Mouse (Mus musculus) CH12.LX (cell line): Measurements from ENCODE around the gene Abca1. TPM values are rescaled to one million over a fixed set of nuclear protein-coding genes. Genes with fewer than 3 reads are reported as not detected.

Source experiments
- DNase-seq: peaks from one replicate; pipeline ENCODE4 v3.0.0-alpha.2; 2013; ENCODE audit errors: extremely low read depth
- H3K27ac ChIP-seq: 2 replicates; pipeline ENCODE4 v1.5.1; 2012; ENCODE audit warnings: low read depth, mild to moderate bottlenecking, control low read depth, moderate library complexity; ENCODE audit not compliant: insufficient read depth
- H3K27me3 ChIP-seq: replicated peaks from 2 replicates; pipeline ENCODE3; 2012; ENCODE audit warnings: inconsistent platforms
- H3K36me3 ChIP-seq, 2 experiments: replicated peaks in 1 of 2; 2 replicates each; pipeline versions ENCODE3 to v1.6.1; 2012; ENCODE audit warnings: inconsistent platforms in 1 of 2, low read length in 1 of 2, mild to moderate bottlenecking in 1 of 2, mixed read lengths in 1 of 2, moderate library complexity in 1 of 2; ENCODE audit not compliant: control insufficient read depth in 1 of 2, insufficient read depth in 1 of 2
- H3K4me1 ChIP-seq, 2 experiments: 2 replicates each; pipeline ENCODE4 v1.6.1; 2012; ENCODE audit warnings: inconsistent platforms in 1 of 2, moderate library complexity in 1 of 2; ENCODE audit not compliant: insufficient read depth in 2 of 2, control insufficient read depth in 1 of 2
- H3K4me2 ChIP-seq: 2 replicates; pipeline ENCODE4 v1.6.1; 2012; ENCODE audit warnings: low read depth, mild to moderate bottlenecking, control low read depth; ENCODE audit not compliant: poor library complexity, insufficient read depth, severe bottlenecking
- H3K4me3 ChIP-seq, 3 experiments: fragments of 150-350 bp in 1 of 3; sonication (generic) in 1 of 3; replicated peaks in 1 of 3; 2 replicates each; pipeline versions ENCODE3 to v1.5.1; 2011 to 2012; ENCODE audit warnings: low read depth in 2 of 3, low read length in 2 of 3, mild to moderate bottlenecking in 2 of 3, moderate library complexity in 2 of 3, control low read depth in 1 of 3, improper control_type of control experiment in 1 of 3, inconsistent platforms in 1 of 3, mixed read lengths in 1 of 3; ENCODE audit not compliant: poor library complexity in 1 of 3
- H3K79me2 ChIP-seq: replicated peaks from 2 replicates; pipeline ENCODE4 v1.6.1; 2012; ENCODE audit warnings: mild to moderate bottlenecking, moderate library complexity; ENCODE audit not compliant: control insufficient read depth, poor library complexity, insufficient read depth, severe bottlenecking; ENCODE audit errors: extremely low read depth
- H3K9ac ChIP-seq: 2 replicates; pipeline ENCODE4 v1.6.1; 2012; ENCODE audit warnings: low read depth, mild to moderate bottlenecking, control low read depth, moderate library complexity; ENCODE audit not compliant: insufficient read depth
- H3K9me3 ChIP-seq: replicated peaks from 2 replicates; pipeline ENCODE3; 2012; ENCODE audit warnings: low read length, inconsistent platforms, mixed read lengths
- CHD1 ChIP-seq: IDR thresholded peaks from 2 replicates; pipeline ENCODE4 v1.6.1; 2012; ENCODE audit warnings: low read depth, low read length, improper control_type of control experiment, inconsistent platforms
- CHD2 ChIP-seq: IDR thresholded peaks from 2 replicates; pipeline ENCODE4 v1.6.1; 2011; ENCODE audit warnings: low read length, improper control_type of control experiment
- CTCF ChIP-seq, 2 experiments: IDR thresholded peaks in 1 of 2; conservative IDR thresholded peaks in 1 of 2; 2 replicates each; pipeline ENCODE4 v1.5.1; 2011 to 2012; ENCODE audit warnings: low read depth in 2 of 2, low read length in 2 of 2, improper control_type of control experiment in 1 of 2, inconsistent platforms in 1 of 2, mild to moderate bottlenecking in 1 of 2, moderate library complexity in 1 of 2
- E2F4 ChIP-seq: IDR thresholded peaks from 2 replicates; pipeline ENCODE4 v1.6.1; 2011; ENCODE audit warnings: low read depth, low read length, improper control_type of control experiment; ENCODE audit not compliant: insufficient replicate concordance
- ELF1 ChIP-seq: IDR thresholded peaks from 2 replicates; pipeline ENCODE4 v1.6.1; 2014; ENCODE audit warnings: low read depth, mild to moderate bottlenecking, inconsistent platforms, low read length, improper control_type of control experiment
- EP300 ChIP-seq: IDR thresholded peaks from 2 replicates; pipeline ENCODE4 v1.6.1; 2011; ENCODE audit warnings: low read length, improper control_type of control experiment
- ETS1 ChIP-seq: conservative IDR thresholded peaks from 2 replicates; pipeline ENCODE4 v1.6.1; 2012; ENCODE audit warnings: low read depth, mild to moderate bottlenecking, inconsistent platforms, low read length, improper control_type of control experiment, moderate library complexity
- HCFC1 ChIP-seq: IDR thresholded peaks from 2 replicates; pipeline ENCODE4 v1.6.1; 2012; ENCODE audit warnings: low read depth, mild to moderate bottlenecking, inconsistent platforms, low read length, improper control_type of control experiment
- JUN ChIP-seq: IDR thresholded peaks from 2 replicates; pipeline ENCODE4 v1.6.1; 2011; ENCODE audit warnings: low read depth, mild to moderate bottlenecking, low read length, improper control_type of control experiment, moderate library complexity; ENCODE audit not compliant: insufficient read depth
- JUND ChIP-seq: conservative IDR thresholded peaks from 2 replicates; pipeline ENCODE4 v1.6.1; 2011; ENCODE audit warnings: low read depth, low read length, improper control_type of control experiment
- KAT2A ChIP-seq: IDR thresholded peaks from 2 replicates; pipeline ENCODE4 v1.6.1; 2012; ENCODE audit warnings: low read length, improper control_type of control experiment, inconsistent platforms; ENCODE audit not compliant: insufficient replicate concordance
- MAFK ChIP-seq: IDR thresholded peaks from 2 replicates; pipeline ENCODE4 v1.6.1; 2011; ENCODE audit warnings: low read length, improper control_type of control experiment; ENCODE audit not compliant: insufficient replicate concordance
- MAX ChIP-seq: IDR thresholded peaks from 2 replicates; pipeline ENCODE4 v1.6.1; 2011; ENCODE audit warnings: low read length, improper control_type of control experiment
- MEF2A ChIP-seq: IDR thresholded peaks from 2 replicates; pipeline ENCODE4 v1.6.1; 2014; ENCODE audit warnings: low read depth, mild to moderate bottlenecking, inconsistent platforms, low read length, improper control_type of control experiment, borderline replicate concordance
- MXI1 ChIP-seq: IDR thresholded peaks from 2 replicates; pipeline ENCODE4 v1.6.1; 2011; ENCODE audit warnings: mild to moderate bottlenecking, low read depth, low read length, improper control_type of control experiment
- NELFE ChIP-seq: IDR thresholded peaks from 2 replicates; pipeline ENCODE4 v1.6.1; 2011; ENCODE audit warnings: low read depth, low read length, improper control_type of control experiment
- NRF1 ChIP-seq: IDR thresholded peaks from 2 replicates; pipeline ENCODE4 v1.6.1; 2014; ENCODE audit warnings: low read depth, mild to moderate bottlenecking, inconsistent platforms, low read length, improper control_type of control experiment, moderate library complexity
- POLR2AphosphoS2 ChIP-seq: IDR thresholded peaks from 2 replicates; pipeline ENCODE4 v1.6.1; 2011; ENCODE audit warnings: low read depth, low read length, improper control_type of control experiment
- RAD21 ChIP-seq: IDR thresholded peaks from 2 replicates; pipeline ENCODE4 v1.6.1; 2011; ENCODE audit warnings: low read depth, mild to moderate bottlenecking, low read length, improper control_type of control experiment, moderate library complexity
- SIN3A ChIP-seq: IDR thresholded peaks from 2 replicates; pipeline ENCODE4 v1.6.1; 2012; ENCODE audit warnings: low read length, improper control_type of control experiment, inconsistent platforms
- TCF12 ChIP-seq: IDR thresholded peaks from 2 replicates; pipeline ENCODE4 v1.6.1; 2014; ENCODE audit warnings: low read depth, mild to moderate bottlenecking, inconsistent platforms, low read length, improper control_type of control experiment
- UBTF ChIP-seq: IDR thresholded peaks from 2 replicates; pipeline ENCODE4 v1.6.1; 2012; ENCODE audit warnings: low read depth, mild to moderate bottlenecking, inconsistent platforms, low read length, improper control_type of control experiment, moderate library complexity
- USF1 ChIP-seq: IDR thresholded peaks from 2 replicates; pipeline ENCODE4 v1.6.1; 2014; ENCODE audit warnings: low read depth, mild to moderate bottlenecking, inconsistent platforms, low read length, improper control_type of control experiment
- ZC3H11A ChIP-seq: IDR thresholded peaks from 2 replicates; pipeline ENCODE4 v1.6.1; 2012; ENCODE audit warnings: low read depth, mild to moderate bottlenecking, inconsistent platforms, low read length, improper control_type of control experiment
- ZMIZ1 ChIP-seq: IDR thresholded peaks from 2 replicates; pipeline ENCODE4 v1.6.1; 2012; ENCODE audit warnings: low read depth, mild to moderate bottlenecking, inconsistent platforms, low read length, improper control_type of control experiment
- dilution Hi-C: fragments of 300-500 bp; cut with MboI; formaldehyde crosslinking; loops from 2 replicates; pipeline ENCODE4 v1.14.3; 2020; ENCODE audit warnings: low sequenced_read_pairs; ENCODE audit not compliant: extremely low pct_unique_long_range_greater_than_20kb, extremely low pct_ligation_motif_present
- in situ Hi-C: fragments of 300-500 bp; cut with MboI; formaldehyde crosslinking; loops from 3 replicates; pipeline ENCODE4 v1.14.3; 2019; ENCODE audit warnings: low sequenced_read_pairs, low pct_ligation_motif_present, low pct_unique_long_range_greater_than_20kb, mixed read lengths
- polyA plus RNA-seq: library from polyadenylated mRNA; unstranded; fragments of >175 nt; gene quantifications from 2 replicates; pipeline ENCODE4 v1.2.1, GENCODE M21; 2012; ENCODE audit warnings: low read depth; ENCODE audit not compliant: insufficient read length
- total RNA-seq, 2 experiments: library from RNA; depleted of rRNA; stranded (reverse); fragments of 300-350 nt in 1 of 2; fragments of >200 nt in 1 of 2; gene quantifications; 2 replicates each; pipeline ENCODE4 v1.2.3; 2012 to 2014

The Abca1 gene
- total and polyA plus RNA-seq, 3 experiments: 0.13 to 0.46 (median 0.35) TPM

DNA sequence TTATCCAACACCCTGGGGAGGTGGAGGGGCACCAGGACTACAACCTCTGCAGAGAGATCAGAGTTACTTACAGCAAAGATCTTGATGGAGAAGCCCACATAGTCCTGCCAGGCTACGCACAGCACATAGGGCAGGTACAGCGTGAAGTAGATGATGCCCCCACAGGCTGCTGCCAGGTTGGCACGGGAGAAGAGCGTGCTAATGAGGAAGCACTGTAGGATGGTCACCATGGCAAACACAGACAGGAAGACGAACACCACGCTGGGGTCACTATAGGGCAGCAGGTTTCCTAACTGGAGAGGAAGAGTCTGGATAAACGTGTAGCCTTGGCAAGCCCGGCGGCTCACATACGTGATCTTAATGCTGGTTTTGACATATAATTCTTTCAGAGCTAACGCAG, 77.8 kb downstream of the Abca1 start:
- Histone ChIP-seq H3K79me2 (no peaks in the 10 kb centered on the region), H3K36me3 (no peaks in the 10 kb centered on the region), H3K27ac (no peak overlapping the region), H3K4me1 (no peaks in the 10 kb centered on the region), H3K9ac (no peak overlapping the region), H3K4me3 (no peak overlapping the region), H3K27me3 (no peaks in the 10 kb centered on the region), H3K9me3 (no peaks in the 10 kb centered on the region), H3K4me2 (no peak overlapping the region)
- TF ChIP-seq TCF12 (no peak), ZC3H11A (no peak), E2F4 (no peak), ELF1 (no peak), POLR2AphosphoS2 (no peak), CTCF (conservative IDR thresholded peaks at IDR 0.05 in 1 of 2, IDR thresholded peaks at IDR 0.05 in 1 of 2; ENCODE audit: low read depth in 2 of 2, low read length in 2 of 2) (no peak), MEF2A (no peak), EP300 (no peak), JUND (no peak)
- dilution Hi-C loops (no loop called here), in situ Hi-C loops (no loop called here)
- DNase-seq: no peak

DNA sequence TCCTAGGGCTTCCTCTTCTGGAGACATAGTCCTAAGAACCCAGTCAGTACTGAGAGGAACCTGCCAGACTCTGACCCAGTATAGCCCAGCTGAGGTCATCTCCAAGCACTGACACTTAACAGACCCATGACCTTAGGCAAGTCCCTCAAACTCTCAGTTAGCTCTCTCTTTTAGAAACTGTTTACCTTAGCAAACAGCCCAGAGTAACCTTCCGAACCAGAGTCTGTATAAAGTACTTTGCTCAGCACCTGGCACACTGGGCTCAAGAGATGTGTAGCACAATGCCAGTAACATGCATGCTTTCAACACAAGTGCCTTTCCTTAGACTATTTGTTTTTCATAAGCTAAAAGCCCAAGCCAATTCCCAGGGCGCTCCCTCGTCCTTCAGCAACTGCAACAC, 79.4 kb downstream of the Abca1 start:
- DNase-seq: no peak
- Histone ChIP-seq H3K4me3 (no peak overlapping the region), H3K9ac (no peak overlapping the region), H3K79me2 (no peaks in the 10 kb centered on the region), H3K9me3 (no peaks in the 10 kb centered on the region), H3K36me3 (no peaks in the 10 kb centered on the region), H3K27me3 (no peaks in the 10 kb centered on the region), H3K27ac (no peak overlapping the region), H3K4me1 (no peaks in the 10 kb centered on the region), H3K4me2 (no peak overlapping the region)
- TF ChIP-seq CTCF (conservative IDR thresholded peaks at IDR 0.05 in 1 of 2, IDR thresholded peaks at IDR 0.05 in 1 of 2; ENCODE audit: low read depth in 2 of 2, low read length in 2 of 2) (no peak), MXI1 (no peak), CHD2 (no peak), NELFE (no peak), UBTF (no peak), ZMIZ1 (no peak), NRF1 (no peak), MAX (no peak), KAT2A (no peak), ETS1 (no peak), MAFK (no peak), HCFC1 (no peak), USF1 (no peak), JUND (no peak), CHD1 (no peak), RAD21 (no peak), JUN (no peak), EP300 (no peak), SIN3A (no peak)
- in situ Hi-C loops (no loop called here), dilution Hi-C loops (no loop called here)
